Mouse (Mus musculus): ENCODE measurements around the gene Zap70.

Zap70 gene

GRCm38 (mm10) chr1:36830913-36831866, 69.6 kb downstream of the Zap70 start:
- DNase-seq (ENCODE audit: low spot score) = no peak

Measured in testis, postnatal 10 days (tissue).